Mouse (Mus musculus) embryonic fibroblast, embryonic 13.5 days (primary cell): ENCODE measurements at regions not wholly inside any gene's neighbourhood (a gene's known extent, or its start where the extent isn't known, plus 50 kb on each side); places are given as distances from the start of the nearest gene placed in this dataset.

Experiments used
- CTCF ChIP-seq: IDR thresholded peaks from 2 replicates; pipeline ENCODE4 v1.5.1; 2011; ENCODE audit warnings: mild to moderate bottlenecking, control low read depth, low read length, moderate library complexity, borderline replicate concordance; ENCODE audit not compliant: insufficient read depth
- POLR2A ChIP-seq: IDR thresholded peaks from 2 replicates; pipeline ENCODE4 v1.6.1; 2011; ENCODE audit warnings: low read depth, mild to moderate bottlenecking, control low read depth, low read length, moderate library complexity

DNA sequence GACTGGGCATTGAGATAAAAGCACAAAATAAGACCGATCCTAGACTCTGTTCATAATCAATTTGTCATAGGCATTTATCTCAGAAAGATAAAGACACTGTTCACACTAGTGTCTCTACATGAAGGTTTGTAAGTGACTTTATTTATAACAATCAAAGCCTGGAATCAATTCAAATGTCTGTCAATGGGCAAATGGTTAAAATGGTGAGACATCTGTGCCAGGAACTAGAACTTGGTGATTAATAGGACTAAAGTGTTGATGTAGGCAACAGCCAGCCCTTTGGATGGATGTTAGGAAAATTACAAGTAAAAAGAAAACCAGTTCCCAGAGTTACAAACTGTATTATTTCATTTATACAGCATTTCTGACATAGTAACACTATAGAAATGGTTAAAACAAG is 315.9 kb downstream of the Gm9195 start:
- TF ChIP-seq CTCF (no peak), POLR2A (no peak)
